8 mouse cellular contexts compared by ENCODE assay signal in genomic region chr17:78451332-78451793, GRCm38 (mm10). TPM values are rescaled to one million over a fixed set of nuclear protein-coding genes. Genes with fewer than 3 reads are reported as not detected.
A peak's percentile ranks its signal among the peaks of the same experiment; 100 is the strongest.
DNase-seq lines count a peak whose midpoint lies in the region.

No protein-coding gene starts in this region.

- peak; percentile 55 for DNase-seq in adrenal gland, adult 2 months
- DNase-seq in adrenal gland, postnatal 25 days: no peak
- peak; percentile 53 for DNase-seq in testis, postnatal 14 days (ENCODE audit: low spot score)
- DNase-seq in testis, postnatal 10 days (ENCODE audit: low spot score): no peak
- peak; percentile 54 for DNase-seq in heart, postnatal 4 days
- DNase-seq in naive thymus-derived CD4-positive, alpha-beta T cell, adult 2 months (ENCODE audit: low read depth): peak; percentile 28
- DNase-seq in layer of hippocampus, postnatal 25 days (ENCODE audit: extremely low spot score in 1 of 2, low spot score in 1 of 2): no peak
- no peak for DNase-seq in right cerebral cortex, postnatal 4 days

RNA-seq across cellular contexts. Expression of gene Fez2, which starts 33.4 kb away (rescaled TPM):
- total RNA-seq in adrenal gland, adult 2 months (2021): 10 to 100 TPM; 59.1 to 70.7 TPM
- 31.5 and 38.3 TPM in 2 replicates for polyA plus RNA-seq in adrenal gland, adult 2 months (2012; rRNA removed)
- 48.8 and 59.3 TPM in 2 replicates for total RNA-seq in adrenal gland, postnatal 25 days (2021)
- total RNA-seq in heart, postnatal 4 days (2021): 10 to 100 TPM; 81.9 to 84.0 TPM
- 10 to 100 TPM; 31.6 to 34.4 TPM for total RNA-seq in layer of hippocampus, postnatal 25 days (2021)

RNA-seq across cellular contexts. Expression of gene Vit, which starts 56.5 kb away (rescaled TPM):
- total RNA-seq in adrenal gland, adult 2 months (2021): 1 to 10 TPM; 1.3 to 2.8 TPM
- 1.0 and 1.4 TPM in 2 replicates for polyA plus RNA-seq in adrenal gland, adult 2 months (2012; rRNA removed)
- 0.61 and 0.76 TPM in 2 replicates for total RNA-seq in adrenal gland, postnatal 25 days (2021)
- under 1 TPM; 0.50 to 0.57 TPM for total RNA-seq in heart, postnatal 4 days (2021)
- total RNA-seq in layer of hippocampus, postnatal 25 days (2021): 1 to 10 TPM; 3.7 to 5.7 TPM

Comparison
In these comparisons a context has a peak if more than half of its experiments do, and no peak if none do; other contexts are left out.
1. DNase-seq: peak in adrenal gland, adult 2 months (single experiment), testis, postnatal 14 days (single experiment), heart, postnatal 4 days (single experiment) and naive thymus-derived CD4-positive, alpha-beta T cell, adult 2 months (single experiment); none in adrenal gland, postnatal 25 days (single experiment), testis, postnatal 10 days (single experiment), layer of hippocampus, postnatal 25 days (0 of 2) and right cerebral cortex, postnatal 4 days (single experiment).